Mouse (Mus musculus): ENCODE measurements around the gene Mad2l2. TPM values are rescaled to one million over a fixed set of nuclear protein-coding genes. Genes with fewer than 3 reads are reported as not detected.

Gene Mad2l2
- polyA plus RNA-seq, 1 experiment = 36.0 TPM

DNA sequence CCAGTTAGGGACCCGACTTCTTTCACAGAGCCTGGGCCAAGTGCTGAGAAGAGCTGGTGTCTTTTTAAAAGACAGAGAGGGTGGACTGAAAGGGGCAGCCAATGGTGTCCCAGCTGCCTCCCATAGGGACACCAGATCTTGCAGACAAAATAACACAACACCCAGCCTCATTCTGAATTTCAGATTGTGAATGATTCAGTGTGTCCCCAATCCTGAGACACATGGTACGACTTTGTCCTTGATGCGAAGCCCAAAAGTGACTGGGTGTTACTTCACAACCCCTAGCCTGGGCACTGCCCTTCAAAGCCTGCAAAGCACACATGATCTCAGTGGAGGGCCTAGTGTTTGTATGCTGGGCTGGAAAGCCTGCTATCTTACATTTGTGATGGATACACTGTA lies 44.3 kb upstream of the Mad2l2 start:
- DNase-seq = no peak
- TF ChIP-seq CTCF (IDR thresholded peaks at IDR 0.05; ENCODE audit: borderline replicate concordance, insufficient read depth, low read depth, low read length) = no peak
- no peak for TF ChIP-seq POLR2A (IDR thresholded peaks at IDR 0.05; ENCODE audit: borderline replicate concordance, insufficient read depth, low read length)
- H3K4me1 ChIP-seq (ENCODE audit: control insufficient read depth, insufficient read depth, low read length) = peaks cover 25% of the 10 kb centered on the region
- 77% methylated on average over 3 of the region's 3 CpGs for WGBS
- no peaks in the 10 kb centered on the region for H3K27me3 ChIP-seq (ENCODE audit: control insufficient read depth, insufficient read depth, low read length)
- no peak overlapping the region for H3K4me3 ChIP-seq (replicated peaks; ENCODE audit: insufficient read depth, low read depth, low read length)
- no peak overlapping the region for H3K27ac ChIP-seq (ENCODE audit: insufficient read depth, low read length)

DNA sequence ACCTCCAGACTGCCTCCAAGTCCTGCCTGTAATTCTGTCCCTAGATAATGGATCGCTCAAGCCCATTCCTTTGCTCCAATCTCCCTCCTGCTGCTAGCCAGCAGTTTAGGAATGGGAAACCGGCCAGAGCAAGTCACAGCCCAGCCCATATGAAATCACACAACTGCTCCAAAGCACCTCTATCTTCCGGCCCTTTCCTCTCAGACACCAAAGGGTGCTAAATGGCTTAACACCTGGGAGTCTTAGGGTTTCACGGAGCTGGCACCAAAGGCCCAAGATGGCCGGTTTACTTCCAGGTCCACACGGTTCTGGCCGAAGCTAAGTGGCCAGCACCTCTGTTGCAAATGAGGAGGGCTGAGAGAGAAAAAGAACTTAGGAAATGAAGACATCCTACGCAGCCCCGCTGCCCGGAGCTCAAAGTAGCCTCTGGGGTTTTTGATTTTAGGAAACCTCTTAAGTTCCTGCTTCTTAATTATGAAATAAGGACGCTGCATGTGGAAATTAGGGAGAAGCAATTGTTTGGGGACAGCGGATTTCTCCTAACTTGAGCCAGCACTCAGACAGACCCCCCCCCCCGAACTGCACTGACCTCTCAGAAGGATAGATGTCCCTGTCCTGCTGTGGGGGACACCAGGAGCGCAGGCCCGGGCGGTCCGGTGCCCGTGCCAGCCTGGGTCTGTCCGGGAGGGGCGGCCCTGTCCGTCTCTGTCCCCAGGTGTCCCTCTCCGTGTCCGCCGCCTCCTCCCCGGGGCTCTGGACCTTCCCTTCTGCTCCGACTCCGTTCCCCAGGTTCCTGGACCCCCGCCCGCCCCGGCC lies 42.9 kb upstream of the Mad2l2 start:
- H3K4me3 ChIP-seq (replicated peaks; ENCODE audit: insufficient read depth, low read depth, low read length) = peak overlapping the region; percentile 55
- DNase-seq = no peak
- H3K4me1 ChIP-seq (ENCODE audit: control insufficient read depth, insufficient read depth, low read length) = peaks cover 11% of the 10 kb centered on the region; the same call in 1 of the 2 replicates
- H3K27me3 ChIP-seq (ENCODE audit: control insufficient read depth, insufficient read depth, low read length) = no peaks in the 10 kb centered on the region
- TF ChIP-seq POLR2A (IDR thresholded peaks at IDR 0.05; ENCODE audit: borderline replicate concordance, insufficient read depth, low read length) (no peak), CTCF (IDR thresholded peaks at IDR 0.05; ENCODE audit: borderline replicate concordance, insufficient read depth, low read depth, low read length) (no peak)
- 25% methylated on average over 30 of the region's 30 CpGs for WGBS
- H3K27ac ChIP-seq (ENCODE audit: insufficient read depth, low read length) = no peak overlapping the region

- peak; percentile 93 for DNase-seq
- Histone ChIP-seq H3K27me3 (ENCODE audit: control insufficient read depth, insufficient read depth, low read length) (no peaks in the 10 kb centered on the region), H3K4me1 (ENCODE audit: control insufficient read depth, insufficient read depth, low read length) (peaks cover 8% of the 10 kb centered on the region; the same call in 1 of the 2 replicates), H3K4me3 (replicated peaks; ENCODE audit: insufficient read depth, low read depth, low read length) (peak within 1 kb of the TSS; percentile 55), H3K27ac (ENCODE audit: insufficient read depth, low read length) (no peak within 1 kb of the TSS)
- TF ChIP-seq CTCF (IDR thresholded peaks at IDR 0.05; ENCODE audit: borderline replicate concordance, insufficient read depth, low read depth, low read length) (no peak), POLR2A (IDR thresholded peaks at IDR 0.05; ENCODE audit: borderline replicate concordance, insufficient read depth, low read length) (no peak)
- WGBS = 4% methylated on average over 34 of the region's 34 CpGs
These were observed 42.2 kb upstream of the Mad2l2 start, which contains the start of gene Agtrap for GRCm38 (mm10) chr4:148087907-148088527. Gene Agtrap, minus strand, starts transcription at chr4:148088031.

DNA sequence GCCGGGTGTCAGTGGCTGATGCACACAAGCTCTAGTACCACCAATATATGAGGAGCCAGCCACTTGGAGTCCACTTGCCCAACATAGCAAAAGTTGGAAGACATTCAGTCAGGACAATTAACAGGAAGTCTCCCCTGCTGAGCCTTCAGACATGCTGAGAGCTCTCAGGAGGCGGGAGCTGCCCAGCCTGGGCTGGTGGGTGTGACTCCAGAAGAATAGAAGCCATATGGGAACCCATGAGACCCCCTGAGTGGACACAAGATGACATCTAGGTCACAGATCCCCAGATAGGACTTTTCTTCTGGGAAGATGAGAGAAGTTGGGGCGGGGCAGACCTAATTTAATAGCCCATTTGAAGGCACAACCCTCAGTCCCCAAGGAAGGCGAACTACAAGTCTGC lies 41.0 kb upstream of the Mad2l2 start:
- no peaks in the 10 kb centered on the region for H3K27me3 ChIP-seq (ENCODE audit: control insufficient read depth, insufficient read depth, low read length)
- no peak overlapping the region for H3K27ac ChIP-seq (ENCODE audit: insufficient read depth, low read length)
- 73% methylated on average over 4 of the region's 4 CpGs for WGBS
- H3K4me3 ChIP-seq (replicated peaks; ENCODE audit: insufficient read depth, low read depth, low read length) = no peak overlapping the region
- no peak for DNase-seq
- no peak for TF ChIP-seq POLR2A (IDR thresholded peaks at IDR 0.05; ENCODE audit: borderline replicate concordance, insufficient read depth, low read length)
- TF ChIP-seq CTCF (IDR thresholded peaks at IDR 0.05; ENCODE audit: borderline replicate concordance, insufficient read depth, low read depth, low read length) = no peak
- peaks cover 4% of the 10 kb centered on the region; the same call in 1 of the 2 replicates for H3K4me1 ChIP-seq (ENCODE audit: control insufficient read depth, insufficient read depth, low read length)

- WGBS = 100% methylated on average over 1 of the region's 1 CpGs
- no peak overlapping the region for H3K27ac ChIP-seq (ENCODE audit: insufficient read depth, low read length)
- no peaks in the 10 kb centered on the region for H3K27me3 ChIP-seq (ENCODE audit: control insufficient read depth, insufficient read depth, low read length)
- no peak for DNase-seq
- H3K4me1 ChIP-seq (ENCODE audit: control insufficient read depth, insufficient read depth, low read length) = peaks cover 4% of the 10 kb centered on the region; the same call in 1 of the 2 replicates
- TF ChIP-seq CTCF (IDR thresholded peaks at IDR 0.05; ENCODE audit: borderline replicate concordance, insufficient read depth, low read depth, low read length) (no peak), POLR2A (IDR thresholded peaks at IDR 0.05; ENCODE audit: borderline replicate concordance, insufficient read depth, low read length) (no peak)
- no peak overlapping the region for H3K4me3 ChIP-seq (replicated peaks; ENCODE audit: insufficient read depth, low read depth, low read length)
These were observed 39.0 kb upstream of the Mad2l2 start for GRCm38 (mm10) chr4:148091181-148091580.

DNA sequence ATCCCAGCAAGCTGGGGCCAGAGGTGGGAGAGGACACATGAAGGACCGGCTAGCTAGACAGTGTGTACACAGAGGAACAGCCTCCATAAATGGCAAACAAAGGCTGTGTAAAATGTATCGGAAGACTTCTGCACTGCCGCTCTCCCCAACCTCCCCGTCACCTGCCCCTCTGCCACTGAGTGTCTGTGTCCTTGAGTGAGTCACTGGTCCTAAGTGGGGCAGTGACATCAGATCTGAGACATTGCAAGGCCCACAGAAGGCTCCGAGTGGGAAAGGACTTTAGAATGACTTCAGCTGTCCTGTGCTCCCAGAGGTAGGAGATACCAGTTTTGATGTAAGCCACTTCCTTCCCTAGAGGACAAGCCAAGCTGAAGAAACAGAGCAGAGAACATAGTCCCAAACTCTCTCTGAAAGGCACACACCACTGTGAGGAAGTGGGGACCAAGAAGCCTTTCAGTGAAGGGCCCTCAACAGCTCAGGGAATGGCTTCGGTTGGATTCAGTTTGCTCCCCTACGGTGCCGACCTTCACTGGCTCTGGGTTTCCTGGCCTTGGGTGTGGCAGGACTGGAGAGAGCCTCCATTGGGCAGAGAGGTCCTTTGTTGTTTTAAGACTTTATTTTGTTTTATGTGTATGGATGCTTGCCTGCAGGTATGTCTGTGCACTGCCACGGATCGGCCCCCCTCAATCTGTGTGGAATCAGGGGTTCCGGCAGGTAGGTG lies 37.5 kb upstream of the Mad2l2 start:
- no peak for TF ChIP-seq POLR2A (IDR thresholded peaks at IDR 0.05; ENCODE audit: borderline replicate concordance, insufficient read depth, low read length)
- no peak for TF ChIP-seq CTCF (IDR thresholded peaks at IDR 0.05; ENCODE audit: borderline replicate concordance, insufficient read depth, low read depth, low read length)
- no peak overlapping the region for H3K4me3 ChIP-seq (replicated peaks; ENCODE audit: insufficient read depth, low read depth, low read length)
- H3K4me1 ChIP-seq (ENCODE audit: control insufficient read depth, insufficient read depth, low read length) = peaks cover 4% of the 10 kb centered on the region; the same call in 1 of the 2 replicates
- DNase-seq = no peak
- H3K27ac ChIP-seq (ENCODE audit: insufficient read depth, low read length) = no peak overlapping the region
- WGBS = 89% methylated on average over 11 of the region's 11 CpGs
- H3K27me3 ChIP-seq (ENCODE audit: control insufficient read depth, insufficient read depth, low read length) = no peaks in the 10 kb centered on the region

- H3K27me3 ChIP-seq (ENCODE audit: control insufficient read depth, insufficient read depth, low read length) = no peaks in the 10 kb centered on the region
- WGBS = 76% methylated on average over 5 of the region's 5 CpGs
- H3K4me1 ChIP-seq (ENCODE audit: control insufficient read depth, insufficient read depth, low read length) = no peaks in the 10 kb centered on the region
- H3K27ac ChIP-seq (ENCODE audit: insufficient read depth, low read length) = no peak overlapping the region
- TF ChIP-seq POLR2A (IDR thresholded peaks at IDR 0.05; ENCODE audit: borderline replicate concordance, insufficient read depth, low read length) = no peak
- no peak for TF ChIP-seq CTCF (IDR thresholded peaks at IDR 0.05; ENCODE audit: borderline replicate concordance, insufficient read depth, low read depth, low read length)
- H3K4me3 ChIP-seq (replicated peaks; ENCODE audit: insufficient read depth, low read depth, low read length) = no peak overlapping the region
- DNase-seq = no peak
These were observed 36.0 kb upstream of the Mad2l2 start for GRCm38 (mm10) chr4:148094161-148094560.

Data from cerebellum, adult 2 months (tissue).